Mouse (Mus musculus) liver, adult 2 months (tissue): Measurements from ENCODE around the gene Slc9a3r2.
"Not testable (repeated sequence)": the region's sequence is repeated elsewhere in the genome, so short reads cannot be mapped to it uniquely, and the experiment has no call there.

Experiments
- CTCF ChIP-seq: fragments of 200-500 bp; IDR thresholded peaks from 2 replicates; pipeline ENCODE4 v1.5.1; 2011; ENCODE audit warnings: low read depth, low read length, control low read depth
- POLR2A ChIP-seq: fragments of 200-500 bp; IDR thresholded peaks from 2 replicates; pipeline ENCODE4 v1.6.1; 2011; ENCODE audit warnings: low read length, control low read depth; ENCODE audit not compliant: insufficient read depth; ENCODE audit errors: extremely low read depth

- TF ChIP-seq CTCF, POLR2A: not testable (repeated sequence)
Observed at GRCm38 (mm10) chr17:24669214-24669544, 19.1 kb upstream of the Slc9a3r2 start.
